Mouse (Mus musculus): Measurements from ENCODE around the gene Polr2i.
A peak's percentile ranks its signal among the peaks of the same experiment; 100 is the strongest.
"Not testable (repeated sequence)": the region's sequence is repeated elsewhere in the genome, so short reads cannot be mapped to it uniquely, and the experiment has no call there.

Polr2i gene

DNA sequence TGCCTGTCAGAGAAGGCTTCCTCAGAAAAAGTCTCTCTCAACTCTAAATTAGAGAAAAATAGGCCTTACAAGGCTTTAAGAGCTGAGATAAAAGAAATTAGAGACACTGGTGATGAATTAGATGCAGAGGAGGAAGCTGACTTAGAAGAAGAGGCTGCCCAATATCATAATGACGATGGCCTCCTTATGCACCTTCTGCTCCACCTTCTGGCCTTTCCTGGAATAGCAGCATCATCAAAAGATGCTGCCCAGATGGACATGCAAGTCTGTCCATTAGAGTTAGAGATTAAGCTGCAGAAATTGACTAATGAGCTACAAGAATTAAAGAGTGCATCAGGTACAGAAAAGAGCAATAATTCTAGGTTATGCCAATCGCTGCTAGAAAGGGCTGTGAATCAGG, 26.4 kb upstream of the Polr2i start:
- DNase-seq: peak; percentile 77 to 88

DNA sequence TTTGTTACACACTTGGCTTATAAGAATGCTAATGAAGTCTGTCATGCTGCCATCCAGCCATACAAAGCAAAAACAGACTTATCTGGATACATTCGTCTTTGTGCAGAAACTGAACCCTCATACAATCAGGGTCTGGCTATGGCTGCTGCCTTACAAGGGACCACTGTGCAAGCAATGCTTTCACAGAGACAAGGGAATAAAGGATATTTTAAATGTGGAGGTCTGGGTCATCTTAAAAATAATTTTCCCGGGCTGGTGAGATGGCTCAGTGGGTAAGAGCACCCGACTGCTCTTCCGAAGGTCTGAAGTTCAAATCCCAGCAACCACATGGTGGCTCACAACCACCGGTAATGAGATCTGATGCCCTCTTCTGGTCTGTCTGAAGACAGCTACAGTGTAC, 25.4 kb upstream of the Polr2i start:
- DNase-seq: not testable (repeated sequence)

- no peak for DNase-seq
Observed at GRCm38 (mm10) chr7:30211025-30211424, 20.7 kb upstream of the Polr2i start.

GRCm38 (mm10) chr7:30213881-30214280, 17.9 kb upstream of the Polr2i start:
- DNase-seq: no peak

- DNase-seq: no peak
Observed at GRCm38 (mm10) chr7:30215875-30216274, 15.9 kb upstream of the Polr2i start.

DNA sequence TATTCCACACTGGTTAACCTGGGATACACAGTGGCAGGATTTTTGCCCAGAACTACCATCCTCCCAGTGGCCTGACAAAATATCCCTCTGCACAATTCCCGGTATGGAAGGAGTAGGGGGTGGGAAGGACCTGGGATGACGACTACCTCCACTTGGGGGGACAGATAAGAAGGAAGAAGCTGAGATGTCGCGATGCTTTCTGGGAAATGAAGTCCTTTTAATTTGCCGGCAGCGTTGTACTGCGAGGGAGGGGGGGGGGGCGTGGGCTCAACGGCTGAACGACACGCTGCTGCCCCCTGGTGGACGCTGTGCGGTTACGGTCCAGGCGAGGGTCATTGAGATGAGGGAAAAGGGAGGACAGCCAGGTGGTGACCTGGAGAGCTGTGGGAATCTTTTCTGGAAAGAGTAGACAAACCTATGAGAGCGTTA, 15.0 kb upstream of the Polr2i start:
- peak; percentile 83 to 87 for DNase-seq

GRCm38 (mm10) chr7:30217277-30217676, 14.5 kb upstream of the Polr2i start:
- DNase-seq: no peak

DNA sequence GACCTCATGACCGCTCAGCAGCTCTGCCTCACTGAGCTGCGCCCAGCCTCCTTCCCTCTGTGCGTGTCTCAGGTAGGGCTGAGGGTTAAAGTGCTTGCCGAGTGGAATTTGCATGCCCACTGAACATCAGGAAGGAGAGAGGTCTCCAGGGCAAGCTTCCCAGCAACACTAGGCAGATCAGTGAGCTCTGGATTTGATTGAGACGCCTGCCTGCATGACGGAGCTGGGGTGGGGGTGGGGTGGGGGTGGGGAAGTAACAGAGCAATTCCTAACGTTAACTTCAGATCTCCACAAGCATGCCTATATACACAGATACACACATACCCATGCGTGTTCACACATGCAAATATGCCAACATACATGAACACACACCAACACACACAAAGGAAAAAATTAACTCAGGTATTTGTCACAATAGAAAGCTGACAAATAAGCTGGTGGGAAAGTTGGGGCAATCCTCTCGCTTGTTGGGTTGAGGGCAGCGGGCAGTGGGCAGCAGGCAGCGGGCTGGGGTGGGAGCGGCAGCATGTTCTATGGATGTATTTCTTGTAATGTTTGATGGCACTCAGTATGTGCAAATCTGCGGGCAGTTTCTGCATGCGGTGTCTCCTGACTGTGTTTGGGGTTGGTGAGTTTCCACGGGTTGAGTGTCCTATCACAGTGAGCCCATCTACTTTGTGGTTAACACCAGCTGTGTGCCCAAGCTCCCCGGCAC, 12.3 kb upstream of the Polr2i start:
- peak; percentile 57 to 62 for DNase-seq

- no peak for DNase-seq
Observed at GRCm38 (mm10) chr7:30220008-30220356, 11.8 kb upstream of the Polr2i start.

GRCm38 (mm10) chr7:30221433-30221832, 10.3 kb upstream of the Polr2i start:
- DNase-seq: no peak

GRCm38 (mm10) chr7:30222205-30222604, 9.5 kb upstream of the Polr2i start:
- no peak for DNase-seq

DNA sequence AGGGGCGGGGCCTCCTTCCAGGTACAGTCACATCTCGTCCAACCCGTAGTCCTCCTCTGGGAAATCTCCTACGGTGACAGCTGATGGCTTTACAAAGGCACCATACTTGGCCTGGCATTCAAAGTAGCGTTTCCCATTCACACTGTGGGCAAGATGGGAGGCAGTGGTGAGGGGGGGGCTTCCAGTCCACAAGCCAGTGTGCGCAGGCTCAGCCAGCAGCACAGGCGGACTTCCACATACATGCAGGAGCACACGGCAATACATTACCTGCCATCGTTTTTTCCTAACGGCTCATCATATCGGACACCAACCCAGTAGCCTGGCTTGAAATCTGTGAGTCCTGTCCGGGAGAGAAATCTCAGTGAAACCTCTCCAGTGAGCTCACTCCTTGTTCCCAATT, 7.5 kb upstream of the Polr2i start:
- DNase-seq: no peak

- no peak for DNase-seq
Observed at GRCm38 (mm10) chr7:30231328-30231668, 450 bp upstream of the Polr2i start.

DNA sequence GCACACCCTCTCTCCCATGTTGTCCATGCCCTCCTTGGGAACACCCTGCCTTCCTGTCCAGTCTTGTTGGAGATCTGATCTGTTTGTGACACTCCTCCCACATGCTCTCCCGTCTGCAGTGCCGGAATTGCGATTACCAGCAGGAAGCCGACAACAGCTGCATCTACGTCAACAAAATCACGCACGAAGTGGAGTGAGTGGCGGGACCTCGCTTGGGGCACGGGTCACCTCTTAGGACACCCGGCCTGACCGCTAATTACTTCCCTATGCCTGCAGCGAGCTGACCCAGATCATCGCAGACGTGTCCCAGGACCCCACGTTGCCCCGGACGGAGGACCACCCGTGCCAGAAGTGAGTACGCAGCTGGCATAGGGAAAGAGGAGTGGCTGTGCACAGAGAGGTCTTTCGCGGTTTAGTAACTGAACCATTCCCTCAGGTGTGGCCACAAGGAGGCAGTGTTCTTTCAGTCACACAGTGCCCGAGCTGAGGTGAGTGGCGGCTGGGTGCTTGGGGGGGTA, 942 bp downstream of the Polr2i start:
- peak; percentile 61 to 66 for DNase-seq

GRCm38 (mm10) chr7:30233387-30233786, 1.6 kb downstream of the Polr2i start:
- DNase-seq: peak; percentile 35 to 40

DNA sequence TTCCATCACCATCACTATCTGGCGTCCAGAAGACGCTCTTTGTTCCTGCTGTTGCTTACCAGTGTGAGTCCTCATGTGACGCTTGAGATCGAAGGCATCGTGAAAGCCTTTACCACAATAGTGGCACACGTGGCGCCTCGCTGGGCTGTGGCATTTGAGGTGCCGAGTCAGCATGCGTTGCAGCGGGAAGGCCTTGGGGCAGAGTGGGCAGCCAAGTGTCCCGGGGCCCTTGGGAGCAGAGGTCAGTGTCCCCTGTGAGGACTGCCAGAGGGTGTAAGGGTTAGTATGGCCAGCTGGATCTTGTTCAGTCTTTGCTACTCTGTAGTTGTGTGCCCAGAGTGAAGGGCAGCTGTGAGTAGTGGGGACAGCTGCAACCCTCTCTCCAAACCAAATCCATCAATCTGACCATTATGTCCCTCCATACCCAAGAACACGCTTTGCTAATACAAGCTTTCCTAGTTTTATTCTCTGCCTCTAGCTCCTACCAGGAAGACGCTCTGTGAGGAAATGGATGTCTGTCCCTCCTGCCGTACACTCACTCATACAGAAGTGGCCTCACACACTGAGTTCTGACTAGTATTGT, 2.6 kb downstream of the Polr2i start:
- DNase-seq: no peak

GRCm38 (mm10) chr7:30235091-30235490, 3.3 kb downstream of the Polr2i start:
- no peak for DNase-seq

GRCm38 (mm10) chr7:30235625-30236024, 3.9 kb downstream of the Polr2i start, which contains the start of gene Ovol3:
Gene Ovol3, minus strand, starts transcription at chr7:30235725.
- no peak for DNase-seq

DNA sequence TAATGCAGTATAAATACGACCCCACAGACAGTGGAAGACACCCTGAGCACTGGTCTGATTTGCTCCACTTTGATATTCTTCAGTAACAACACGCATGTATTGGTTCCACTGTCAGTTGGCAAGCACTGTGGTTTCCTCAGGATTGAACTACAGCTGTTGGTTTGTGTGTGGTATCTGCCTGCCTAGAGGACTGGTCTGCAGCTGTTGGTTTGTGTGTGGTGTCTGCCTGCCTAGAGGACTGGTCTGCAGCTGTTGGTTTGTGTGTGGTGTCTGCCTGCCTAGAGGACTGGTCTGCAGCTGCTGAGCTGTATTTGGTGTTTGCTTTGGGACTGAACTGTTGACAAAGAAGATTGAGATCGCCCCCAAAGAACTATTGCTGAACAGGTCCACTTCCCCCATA, 5.6 kb downstream of the Polr2i start:
- DNase-seq: not testable (repeated sequence)

DNA sequence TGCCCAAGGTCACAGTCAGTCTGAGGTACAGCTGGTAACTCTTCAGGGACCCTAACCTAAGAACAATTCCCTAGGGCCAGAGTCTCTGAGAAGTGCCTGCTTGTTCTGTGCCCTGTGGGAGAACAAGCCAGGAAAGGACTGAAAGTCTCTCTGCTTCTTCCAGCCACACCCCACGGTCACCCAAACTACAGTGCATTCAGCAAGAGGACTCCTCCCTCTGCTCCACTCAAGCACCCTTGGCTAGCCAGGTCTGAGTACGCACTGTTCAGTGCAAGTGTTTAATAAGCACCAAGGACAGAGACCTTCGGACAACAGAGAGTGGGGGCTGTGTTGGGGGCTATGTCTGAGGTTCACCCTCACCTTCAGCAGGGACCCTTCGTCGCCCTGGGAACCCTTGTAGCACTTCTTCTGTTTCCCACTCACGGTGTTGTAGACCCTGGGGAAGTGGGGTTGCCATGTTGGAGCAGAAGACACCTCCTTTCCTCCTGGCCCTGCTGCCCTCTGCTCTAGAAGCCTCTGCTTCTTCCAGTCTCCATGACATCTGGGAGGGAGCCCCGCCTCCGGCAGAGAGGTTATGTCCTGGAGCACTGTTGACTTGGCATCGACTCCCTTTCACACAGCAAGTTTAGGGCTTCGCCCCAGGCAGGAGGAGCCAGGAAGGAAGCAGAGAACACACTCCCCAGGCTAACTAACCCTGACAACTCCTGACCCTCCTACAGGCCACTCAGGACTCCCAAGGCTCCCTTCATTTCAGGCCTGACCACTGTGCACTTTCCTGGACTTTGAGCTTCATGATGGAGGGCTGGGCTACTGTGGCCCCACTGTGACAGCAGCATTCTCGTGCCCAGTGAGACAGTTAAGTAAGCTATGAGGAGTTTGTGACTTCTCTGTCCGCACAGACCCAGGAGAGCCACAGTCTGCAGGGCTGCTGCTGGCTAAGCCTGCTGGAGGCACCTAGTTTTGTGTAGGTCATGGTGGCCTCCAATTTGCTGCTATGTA, 20.5 kb downstream of the Polr2i start:
- DNase-seq: no peak

DNA sequence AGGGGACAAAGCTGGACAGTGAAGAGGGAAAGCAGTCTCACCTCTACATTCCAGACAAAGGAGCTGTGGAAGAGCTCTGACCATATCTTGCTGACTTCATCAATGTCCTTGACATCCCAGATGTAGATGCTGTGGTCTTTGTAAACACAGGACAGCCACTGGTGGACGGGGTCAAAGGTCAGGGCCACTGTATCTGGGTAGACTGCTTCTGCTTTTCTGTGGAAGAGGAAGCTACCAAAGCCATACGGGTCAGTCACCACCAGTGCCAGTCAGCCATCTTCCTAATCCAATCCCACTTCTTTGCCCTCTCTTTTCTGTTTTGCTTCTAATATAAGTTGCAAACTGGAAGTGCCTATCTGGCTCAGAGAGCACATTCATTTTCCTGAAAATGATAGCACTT, 33.3 kb downstream of the Polr2i start:
- DNase-seq: no peak

- no peak for DNase-seq
Observed at GRCm38 (mm10) chr7:30265531-30265930, 33.8 kb downstream of the Polr2i start.

DNA sequence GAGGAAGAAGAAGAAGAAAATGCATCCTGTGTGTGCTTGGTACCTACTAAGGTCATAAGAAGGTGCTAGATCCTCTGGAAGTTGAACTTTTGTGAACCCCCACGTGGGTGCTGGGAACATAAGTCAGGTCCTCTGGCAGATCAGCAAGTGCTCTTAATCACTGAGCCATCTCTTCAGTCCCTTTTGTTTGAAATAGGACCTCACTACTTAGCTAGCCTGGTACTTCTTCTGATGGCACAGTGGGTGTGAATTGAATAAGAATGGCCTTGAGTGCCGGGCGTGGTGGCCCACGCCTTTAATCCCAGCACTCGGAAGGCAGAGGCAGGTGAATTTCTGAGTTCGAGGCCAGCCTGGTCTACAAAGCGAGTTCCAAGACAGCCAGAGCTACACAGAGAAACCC, 34.2 kb downstream of the Polr2i start:
- no peak for DNase-seq
